Mouse (Mus musculus): ENCODE measurements around the gene Gm39115. TPM values are rescaled to one million over a fixed set of nuclear protein-coding genes. Genes with fewer than 3 reads are reported as not detected.
"Not testable (repeated sequence)": the region's sequence is repeated elsewhere in the genome, so short reads cannot be mapped to it uniquely, and the experiment has no call there.

Gene Gm39115
- not detected in 2 replicates for polyA plus RNA-seq (2014; fragmentation: Nextera tagmentation; extraction: Ambion mirVana)

- H3K27me3 ChIP-seq (ENCODE audit: control insufficient read depth, insufficient read depth, low read length); H3K27ac ChIP-seq (ENCODE audit: low read depth, low read length); H3K36me3 ChIP-seq (ENCODE audit: control insufficient read depth, insufficient read depth, low read length); H3K4me1 ChIP-seq (ENCODE audit: control insufficient read depth, insufficient read depth, low read length); H3K4me2 ChIP-seq (ENCODE audit: low read depth); H3K9me3 ChIP-seq (ENCODE audit: control insufficient read depth, low read length); H3K4me3 ChIP-seq (ENCODE audit: low read depth, low read length); ATAC-seq (ENCODE audit: insufficient read depth, low FRiP score, low TSS enrichment); DNase-seq (ENCODE audit: low spot score); H3K9ac ChIP-seq (ENCODE audit: low read length): not testable (repeated sequence)
- 48% methylated on average over 2 of the region's 2 CpGs for WGBS
These were observed at the start of gene Gm39115 for GRCm38 (mm10) chr7:142135934-142136333. Gm39115 (minus strand) TSS chr7:142136034.

DNA sequence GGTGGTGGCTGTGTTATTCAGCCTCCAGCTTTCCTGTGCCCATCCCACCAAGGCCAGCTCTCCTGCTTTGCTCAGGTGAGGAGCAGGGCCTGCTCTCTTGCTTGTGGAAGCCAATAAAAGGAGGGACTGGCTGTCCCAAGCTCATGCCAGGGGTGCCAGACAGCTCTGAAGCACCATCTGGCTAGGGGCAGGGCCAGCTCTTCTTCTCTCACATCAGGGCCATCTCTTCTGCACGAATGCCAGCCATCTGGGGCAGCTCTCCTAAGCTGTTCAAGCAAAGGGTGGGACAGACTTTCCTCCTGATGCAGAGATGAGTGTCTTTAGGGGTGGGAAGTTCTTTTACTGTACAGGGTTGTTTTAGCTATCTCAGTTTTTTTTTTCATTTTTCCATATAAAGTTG is 45.2 kb upstream of the Gm39115 start:
- no peak overlapping the region for H3K4me2 ChIP-seq (ENCODE audit: low read depth)
- H3K9me3 ChIP-seq (ENCODE audit: control insufficient read depth, low read length): no peaks in the 10 kb centered on the region
- no peak for ATAC-seq (ENCODE audit: insufficient read depth, low FRiP score, low TSS enrichment)
- WGBS: 53% methylated on average over 1 of the region's 1 CpGs
- H3K36me3 ChIP-seq (ENCODE audit: control insufficient read depth, insufficient read depth, low read length): no peaks in the 10 kb centered on the region
- DNase-seq (ENCODE audit: low spot score): no peak
- H3K4me1 ChIP-seq (ENCODE audit: control insufficient read depth, insufficient read depth, low read length): no peaks in the 10 kb centered on the region
- H3K27ac ChIP-seq (ENCODE audit: low read depth, low read length): no peak overlapping the region
- H3K9ac ChIP-seq (ENCODE audit: low read length): no peak overlapping the region
- no peak overlapping the region for H3K4me3 ChIP-seq (ENCODE audit: low read depth, low read length)
- H3K27me3 ChIP-seq (ENCODE audit: control insufficient read depth, insufficient read depth, low read length): no peaks in the 10 kb centered on the region

DNA sequence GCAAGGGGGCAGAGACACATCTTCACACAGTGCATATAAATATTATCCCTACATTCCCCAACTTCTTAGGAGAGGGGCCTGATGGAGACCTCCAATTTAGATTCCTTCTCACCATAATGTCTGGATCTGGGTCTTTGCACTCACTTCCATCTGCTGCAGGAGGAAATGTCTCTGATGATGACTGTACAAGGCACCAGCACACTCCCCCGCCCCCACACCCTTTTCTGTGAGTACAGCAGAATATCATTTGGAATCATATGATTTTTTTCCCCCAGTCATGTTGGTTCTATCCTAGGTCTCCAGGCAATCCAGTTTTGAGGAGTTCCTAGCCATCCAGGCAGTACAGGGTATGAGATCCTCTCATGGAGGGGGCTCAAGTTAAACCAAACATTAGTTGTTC is 42.9 kb upstream of the Gm39115 start:
- Histone ChIP-seq H3K4me2 (ENCODE audit: low read depth) (no peak overlapping the region), H3K27ac (ENCODE audit: low read depth, low read length) (no peak overlapping the region), H3K36me3 (ENCODE audit: control insufficient read depth, insufficient read depth, low read length) (no peaks in the 10 kb centered on the region), H3K4me3 (ENCODE audit: low read depth, low read length) (no peak overlapping the region), H3K27me3 (ENCODE audit: control insufficient read depth, insufficient read depth, low read length) (no peaks in the 10 kb centered on the region), H3K9ac (ENCODE audit: low read length) (no peak overlapping the region), H3K4me1 (ENCODE audit: control insufficient read depth, insufficient read depth, low read length) (no peaks in the 10 kb centered on the region), H3K9me3 (ENCODE audit: control insufficient read depth, low read length) (no peaks in the 10 kb centered on the region)
- WGBS: 89% methylated on average over 1 of the region's 1 CpGs
- ATAC-seq (ENCODE audit: insufficient read depth, low FRiP score, low TSS enrichment) (no peak), DNase-seq (ENCODE audit: low spot score) (no peak)

- H3K27me3 ChIP-seq (ENCODE audit: control insufficient read depth, insufficient read depth, low read length); H3K27ac ChIP-seq (ENCODE audit: low read depth, low read length); H3K4me2 ChIP-seq (ENCODE audit: low read depth); H3K4me3 ChIP-seq (ENCODE audit: low read depth, low read length); H3K9me3 ChIP-seq (ENCODE audit: control insufficient read depth, low read length); H3K36me3 ChIP-seq (ENCODE audit: control insufficient read depth, insufficient read depth, low read length); DNase-seq (ENCODE audit: low spot score); H3K4me1 ChIP-seq (ENCODE audit: control insufficient read depth, insufficient read depth, low read length); H3K9ac ChIP-seq (ENCODE audit: low read length); ATAC-seq (ENCODE audit: insufficient read depth, low FRiP score, low TSS enrichment): not testable (repeated sequence)
These were observed 40.1 kb upstream of the Gm39115 start, which contains the start of gene Krtap5-2 for GRCm38 (mm10) chr7:142175905-142176304. Krtap5-2 (minus strand) TSS chr7:142176005.

DNA sequence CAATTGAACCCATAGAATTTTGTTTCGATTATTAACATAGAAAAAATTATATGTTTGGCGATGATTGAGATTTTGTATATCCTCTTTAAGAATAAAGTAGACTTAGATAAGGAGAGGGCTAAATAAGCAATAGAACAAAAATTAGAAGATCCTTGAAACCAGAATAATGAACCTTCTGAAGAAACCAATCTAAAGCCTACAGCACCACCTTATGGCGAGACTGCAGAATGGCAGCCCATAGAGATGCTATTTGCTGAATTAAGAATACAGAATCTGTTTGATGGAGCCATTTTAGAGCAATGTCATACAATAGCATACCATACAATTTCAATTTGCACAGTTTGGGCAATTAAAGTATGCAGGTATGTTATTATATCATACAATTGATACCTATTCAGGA is 34.0 kb upstream of the Gm39115 start:
- no peaks in the 10 kb centered on the region for H3K27me3 ChIP-seq (ENCODE audit: control insufficient read depth, insufficient read depth, low read length)
- no peak overlapping the region for H3K4me2 ChIP-seq (ENCODE audit: low read depth)
- no peaks in the 10 kb centered on the region for H3K36me3 ChIP-seq (ENCODE audit: control insufficient read depth, insufficient read depth, low read length)
- ATAC-seq (ENCODE audit: insufficient read depth, low FRiP score, low TSS enrichment) (no peak), DNase-seq (ENCODE audit: low spot score) (peak; percentile 18)
- no peak overlapping the region for H3K9ac ChIP-seq (ENCODE audit: low read length)
- H3K4me3 ChIP-seq (ENCODE audit: low read depth, low read length): no peak overlapping the region
- 44% methylated on average over 3 of the region's 3 CpGs for WGBS
- H3K4me1 ChIP-seq (ENCODE audit: control insufficient read depth, insufficient read depth, low read length): no peaks in the 10 kb centered on the region
- H3K9me3 ChIP-seq (ENCODE audit: control insufficient read depth, low read length): no peaks in the 10 kb centered on the region
- H3K27ac ChIP-seq (ENCODE audit: low read depth, low read length): no peak overlapping the region

- not testable (repeated sequence) for H3K27me3 ChIP-seq (ENCODE audit: control insufficient read depth, insufficient read depth, low read length); H3K9ac ChIP-seq (ENCODE audit: low read length); H3K4me3 ChIP-seq (ENCODE audit: low read depth, low read length); H3K36me3 ChIP-seq (ENCODE audit: control insufficient read depth, insufficient read depth, low read length); DNase-seq (ENCODE audit: low spot score); H3K4me2 ChIP-seq (ENCODE audit: low read depth); H3K4me1 ChIP-seq (ENCODE audit: control insufficient read depth, insufficient read depth, low read length); ATAC-seq (ENCODE audit: insufficient read depth, low FRiP score, low TSS enrichment); H3K27ac ChIP-seq (ENCODE audit: low read depth, low read length); H3K9me3 ChIP-seq (ENCODE audit: control insufficient read depth, low read length)
These were observed 29.8 kb upstream of the Gm39115 start, which contains the start of gene Gm4553 for GRCm38 (mm10) chr7:142165639-142166038. Gm4553 (minus strand) TSS chr7:142165739.

DNA sequence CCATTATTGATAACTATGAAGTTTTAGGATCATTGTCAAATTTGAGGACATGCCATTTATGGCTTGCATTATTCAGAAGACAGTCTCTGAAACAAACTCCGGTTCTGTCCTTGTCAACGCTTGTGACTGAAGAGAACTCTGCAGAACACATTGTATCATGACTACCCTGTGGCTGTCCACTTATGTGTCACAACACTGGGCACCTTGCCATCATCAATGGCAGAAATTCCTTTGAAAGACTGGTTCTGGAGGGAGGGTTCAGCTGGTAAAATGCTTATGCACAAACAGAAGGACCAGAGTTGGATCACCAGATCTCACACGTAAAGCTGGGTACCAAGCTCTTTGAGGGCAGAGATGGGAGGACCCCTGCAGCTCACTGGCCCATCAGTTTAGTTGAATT is 23.5 kb upstream of the Gm39115 start:
- no peak overlapping the region for H3K27ac ChIP-seq (ENCODE audit: low read depth, low read length)
- no peak overlapping the region for H3K9ac ChIP-seq (ENCODE audit: low read length)
- no peak overlapping the region for H3K4me3 ChIP-seq (ENCODE audit: low read depth, low read length)
- H3K27me3 ChIP-seq (ENCODE audit: control insufficient read depth, insufficient read depth, low read length): no peaks in the 10 kb centered on the region
- no peak for DNase-seq (ENCODE audit: low spot score)
- no peaks in the 10 kb centered on the region for H3K4me1 ChIP-seq (ENCODE audit: control insufficient read depth, insufficient read depth, low read length)
- H3K36me3 ChIP-seq (ENCODE audit: control insufficient read depth, insufficient read depth, low read length): no peaks in the 10 kb centered on the region
- H3K4me2 ChIP-seq (ENCODE audit: low read depth): no peak overlapping the region
- ATAC-seq (ENCODE audit: insufficient read depth, low FRiP score, low TSS enrichment): no peak
- H3K9me3 ChIP-seq (ENCODE audit: control insufficient read depth, low read length): no peaks in the 10 kb centered on the region
- 93% methylated on average over 3 of the region's 3 CpGs for WGBS

GRCm38 (mm10) chr7:142157013-142157412 is 21.2 kb upstream of the Gm39115 start, which contains the start of gene Gm29735:
Gm29735 (minus strand) TSS chr7:142157113.
- not testable (repeated sequence) for H3K27me3 ChIP-seq (ENCODE audit: control insufficient read depth, insufficient read depth, low read length); ATAC-seq (ENCODE audit: insufficient read depth, low FRiP score, low TSS enrichment); H3K4me1 ChIP-seq (ENCODE audit: control insufficient read depth, insufficient read depth, low read length); H3K36me3 ChIP-seq (ENCODE audit: control insufficient read depth, insufficient read depth, low read length); H3K9me3 ChIP-seq (ENCODE audit: control insufficient read depth, low read length); H3K4me2 ChIP-seq (ENCODE audit: low read depth); H3K4me3 ChIP-seq (ENCODE audit: low read depth, low read length); H3K27ac ChIP-seq (ENCODE audit: low read depth, low read length); H3K9ac ChIP-seq (ENCODE audit: low read length); DNase-seq (ENCODE audit: low spot score)
- WGBS: 61% methylated on average over 2 of the region's 2 CpGs

GRCm38 (mm10) chr7:142155308-142155707 is 19.5 kb upstream of the Gm39115 start:
- WGBS: 79% methylated on average over 1 of the region's 1 CpGs
- H3K4me2 ChIP-seq (ENCODE audit: low read depth): no peak overlapping the region
- H3K9me3 ChIP-seq (ENCODE audit: control insufficient read depth, low read length): no peaks in the 10 kb centered on the region
- H3K9ac ChIP-seq (ENCODE audit: low read length): no peak overlapping the region
- no peaks in the 10 kb centered on the region for H3K27me3 ChIP-seq (ENCODE audit: control insufficient read depth, insufficient read depth, low read length)
- H3K36me3 ChIP-seq (ENCODE audit: control insufficient read depth, insufficient read depth, low read length): no peaks in the 10 kb centered on the region
- no peak for DNase-seq (ENCODE audit: low spot score)
- H3K4me3 ChIP-seq (ENCODE audit: low read depth, low read length): no peak overlapping the region
- ATAC-seq (ENCODE audit: insufficient read depth, low FRiP score, low TSS enrichment): no peak
- H3K27ac ChIP-seq (ENCODE audit: low read depth, low read length): no peak overlapping the region
- H3K4me1 ChIP-seq (ENCODE audit: control insufficient read depth, insufficient read depth, low read length): no peaks in the 10 kb centered on the region
